Mouse (Mus musculus): ENCODE measurements around the gene Tnfrsf18. TPM values are rescaled to one million over a fixed set of nuclear protein-coding genes. Genes with fewer than 3 reads are reported as not detected.
A peak's percentile ranks its signal among the peaks of the same experiment; 100 is the strongest.

Gene Tnfrsf18
- polyA plus RNA-seq, 1 experiment from 2014 or later, result 0.78 TPM

GRCm38 (mm10) chr4:156063861-156064509, 38.0 kb downstream of the Tnfrsf18 start:
- TF ChIP-seq CTCF (IDR thresholded peaks at IDR 0.05; ENCODE audit: low read depth) (no peak), EP300 (IDR thresholded peaks at IDR 0.05; ENCODE audit: low read depth) (no peak)
- WGBS (ENCODE audit: insufficient replicate concordance), result 47% methylated on average over 4 of the region's 4 CpGs
- no peak overlapping the region for H3K27ac ChIP-seq (ENCODE audit: low read depth)

GRCm38 (mm10) chr4:156064510-156064897, 38.5 kb downstream of the Tnfrsf18 start:
- Histone ChIP-seq H3K4me3 (ENCODE audit: low read depth, low read length) (no peak overlapping the region), H3K27ac (ENCODE audit: low read depth) (no peak overlapping the region), H3K9ac (replicated peaks) (no peak overlapping the region), H3K27me3 (ENCODE audit: insufficient read depth, low read length) (no peaks in the 10 kb centered on the region), H3K36me3 (replicated peaks; ENCODE audit: insufficient read depth, low read length) (no peaks in the 10 kb centered on the region), H3K4me1 (ENCODE audit: insufficient read depth) (0 out of 2 replicates have a peak, but pooled peaks cover 3% of the 10 kb centered on the region), H3K4me2 (ENCODE audit: low read depth, low read length) (no peak overlapping the region), H3K9me3 (ENCODE audit: low read length) (no peaks in the 10 kb centered on the region)
- DNase-seq (no peak), ATAC-seq (no peak)
- TF ChIP-seq EP300 (IDR thresholded peaks at IDR 0.05; ENCODE audit: low read depth) (no peak), CTCF (IDR thresholded peaks at IDR 0.05; ENCODE audit: low read depth) (no peak)
- 80% methylated on average over 9 of the region's 9 CpGs for WGBS (ENCODE audit: insufficient replicate concordance)

More at GRCm38 (mm10) chr4:156063861-156064509, 38.0 kb downstream of the Tnfrsf18 start:
- ATAC-seq (no peak), DNase-seq (no peak)
- Histone ChIP-seq H3K4me1 (ENCODE audit: insufficient read depth) (0 out of 2 replicates have a peak, but pooled peaks cover 3% of the 10 kb centered on the region), H3K9me3 (ENCODE audit: low read length) (no peaks in the 10 kb centered on the region), H3K4me3 (ENCODE audit: low read depth, low read length) (no peak overlapping the region), H3K36me3 (replicated peaks; ENCODE audit: insufficient read depth, low read length) (no peaks in the 10 kb centered on the region), H3K9ac (replicated peaks) (no peak overlapping the region), H3K4me2 (ENCODE audit: low read depth, low read length) (no peak overlapping the region), H3K27me3 (ENCODE audit: insufficient read depth, low read length) (no peaks in the 10 kb centered on the region)

GRCm38 (mm10) chr4:156065156-156065894, 39.4 kb downstream of the Tnfrsf18 start:
- H3K4me3 ChIP-seq (ENCODE audit: low read depth, low read length), result no peak overlapping the region
- no peaks in the 10 kb centered on the region for H3K27me3 ChIP-seq (ENCODE audit: insufficient read depth, low read length)
- no peak for DNase-seq
- no peak for ATAC-seq
- H3K4me1 ChIP-seq (ENCODE audit: insufficient read depth), result 0 out of 2 replicates have a peak, but pooled peaks cover 3% of the 10 kb centered on the region
- TF ChIP-seq CTCF (IDR thresholded peaks at IDR 0.05; ENCODE audit: low read depth), result no peak
- no peak for TF ChIP-seq EP300 (IDR thresholded peaks at IDR 0.05; ENCODE audit: low read depth)
- H3K9ac ChIP-seq (replicated peaks), result no peak overlapping the region
- 72% methylated on average over 10 of the region's 10 CpGs for WGBS (ENCODE audit: insufficient replicate concordance)
- H3K9me3 ChIP-seq (ENCODE audit: low read length), result no peaks in the 10 kb centered on the region
- H3K4me2 ChIP-seq (ENCODE audit: low read depth, low read length), result no peak overlapping the region
- no peak overlapping the region for H3K27ac ChIP-seq (ENCODE audit: low read depth)
- no peaks in the 10 kb centered on the region for H3K36me3 ChIP-seq (replicated peaks; ENCODE audit: insufficient read depth, low read length)

GRCm38 (mm10) chr4:156067256-156067949, 41.4 kb downstream of the Tnfrsf18 start:
- no peak overlapping the region for H3K4me3 ChIP-seq (ENCODE audit: low read depth, low read length)
- no peak for ATAC-seq
- H3K36me3 ChIP-seq (replicated peaks; ENCODE audit: insufficient read depth, low read length), result no peaks in the 10 kb centered on the region
- no peaks in the 10 kb centered on the region for H3K9me3 ChIP-seq (ENCODE audit: low read length)
- WGBS (ENCODE audit: insufficient replicate concordance), result 45% methylated on average over 5 of the region's 5 CpGs
- H3K27ac ChIP-seq (ENCODE audit: low read depth), result no peak overlapping the region
- TF ChIP-seq CTCF (IDR thresholded peaks at IDR 0.05; ENCODE audit: low read depth) (no peak), EP300 (IDR thresholded peaks at IDR 0.05; ENCODE audit: low read depth) (no peak)
- H3K4me1 ChIP-seq (ENCODE audit: insufficient read depth), result 0 out of 2 replicates have a peak, but pooled peaks cover 3% of the 10 kb centered on the region
- no peaks in the 10 kb centered on the region for H3K27me3 ChIP-seq (ENCODE audit: insufficient read depth, low read length)
- H3K9ac ChIP-seq (replicated peaks), result no peak overlapping the region
- no peak for DNase-seq
- no peak overlapping the region for H3K4me2 ChIP-seq (ENCODE audit: low read depth, low read length)

- Histone ChIP-seq H3K4me1 (ENCODE audit: insufficient read depth) (0 out of 2 replicates have a peak, but pooled peaks cover 3% of the 10 kb centered on the region), H3K27me3 (ENCODE audit: insufficient read depth, low read length) (no peaks in the 10 kb centered on the region), H3K4me2 (ENCODE audit: low read depth, low read length) (no peak overlapping the region), H3K4me3 (ENCODE audit: low read depth, low read length) (no peak overlapping the region), H3K9me3 (ENCODE audit: low read length) (no peaks in the 10 kb centered on the region), H3K27ac (ENCODE audit: low read depth) (peak overlapping the region; percentile 44; the same call in 1 of the 2 replicates), H3K36me3 (replicated peaks; ENCODE audit: insufficient read depth, low read length) (no peaks in the 10 kb centered on the region), H3K9ac (replicated peaks) (no peak overlapping the region)
- WGBS (ENCODE audit: insufficient replicate concordance), result 93% methylated on average over 8 of the region's 8 CpGs
- DNase-seq (no peak), ATAC-seq (no peak)
- TF ChIP-seq EP300 (IDR thresholded peaks at IDR 0.05; ENCODE audit: low read depth) (no peak), CTCF (IDR thresholded peaks at IDR 0.05; ENCODE audit: low read depth) (no peak)
These were observed 43.7 kb downstream of the Tnfrsf18 start for GRCm38 (mm10) chr4:156069701-156070100.

GRCm38 (mm10) chr4:156070276-156070675, 44.3 kb downstream of the Tnfrsf18 start:
- peak; percentile 72 for ATAC-seq
- TF ChIP-seq EP300 (IDR thresholded peaks at IDR 0.05; ENCODE audit: low read depth), result no peak
- TF ChIP-seq CTCF (IDR thresholded peaks at IDR 0.05; ENCODE audit: low read depth), result no peak
- Histone ChIP-seq H3K4me2 (ENCODE audit: low read depth, low read length) (0 out of 2 replicates have a peak overlapping the region, but pooled peaks have one; percentile 7), H3K4me1 (ENCODE audit: insufficient read depth) (0 out of 2 replicates have a peak, but pooled peaks cover 3% of the 10 kb centered on the region), H3K4me3 (ENCODE audit: low read depth, low read length) (no peak overlapping the region), H3K27me3 (ENCODE audit: insufficient read depth, low read length) (no peaks in the 10 kb centered on the region), H3K27ac (ENCODE audit: low read depth) (peak overlapping the region; percentile 76), H3K36me3 (replicated peaks; ENCODE audit: insufficient read depth, low read length) (no peaks in the 10 kb centered on the region), H3K9ac (replicated peaks) (no peak overlapping the region), H3K9me3 (ENCODE audit: low read length) (no peaks in the 10 kb centered on the region)
- peak; percentile 50 for DNase-seq
- 43% methylated on average over 6 of the region's 6 CpGs for WGBS (ENCODE audit: insufficient replicate concordance)
